Mouse (Mus musculus) lung, adult 2 months (tissue): ENCODE measurements around the gene Reps1.

Experiments used
- CTCF ChIP-seq: fragments of 200-500 bp; IDR thresholded peaks from 2 replicates; pipeline ENCODE4 v1.5.1; 2011; ENCODE audit warnings: mild to moderate bottlenecking, low read length, control low read depth; ENCODE audit not compliant: insufficient read depth
- POLR2A ChIP-seq: fragments of 200-500 bp; IDR thresholded peaks from 2 replicates; pipeline ENCODE4 v1.6.1; 2011; ENCODE audit warnings: low read depth, mild to moderate bottlenecking, control low read depth, low read length, borderline replicate concordance; ENCODE audit errors: extremely low read depth

DNA sequence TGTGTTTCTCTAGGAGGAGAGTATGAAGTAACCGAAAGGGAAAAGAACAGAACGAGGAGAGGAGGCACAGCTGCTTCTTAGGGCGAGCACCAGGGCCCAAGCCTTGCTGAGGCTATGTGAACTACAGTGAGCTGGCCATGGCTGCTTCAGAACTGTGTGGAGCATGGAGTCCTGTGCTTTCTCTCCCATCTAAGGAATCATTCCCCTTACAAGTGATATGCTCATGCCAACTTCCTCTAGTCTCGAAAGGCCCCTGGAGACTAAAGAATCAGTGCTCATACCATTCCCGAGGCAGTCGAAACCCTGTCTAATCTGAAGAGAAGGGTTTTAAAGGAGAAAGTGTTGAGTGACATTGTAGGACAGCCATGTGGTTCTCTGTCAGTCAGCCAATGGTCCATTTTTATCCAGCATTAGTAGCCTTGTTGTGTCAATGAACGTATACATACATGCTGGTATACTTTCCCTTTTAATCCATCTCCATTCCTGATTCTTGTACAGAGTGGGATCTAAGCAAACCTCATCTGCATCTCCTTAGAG is 106.8 kb downstream of the Reps1 start:
- TF ChIP-seq POLR2A (no peak), CTCF (no peak)
